Mouse (Mus musculus): Measurements from ENCODE around the gene Zfp618.

Gene Zfp618

DNA sequence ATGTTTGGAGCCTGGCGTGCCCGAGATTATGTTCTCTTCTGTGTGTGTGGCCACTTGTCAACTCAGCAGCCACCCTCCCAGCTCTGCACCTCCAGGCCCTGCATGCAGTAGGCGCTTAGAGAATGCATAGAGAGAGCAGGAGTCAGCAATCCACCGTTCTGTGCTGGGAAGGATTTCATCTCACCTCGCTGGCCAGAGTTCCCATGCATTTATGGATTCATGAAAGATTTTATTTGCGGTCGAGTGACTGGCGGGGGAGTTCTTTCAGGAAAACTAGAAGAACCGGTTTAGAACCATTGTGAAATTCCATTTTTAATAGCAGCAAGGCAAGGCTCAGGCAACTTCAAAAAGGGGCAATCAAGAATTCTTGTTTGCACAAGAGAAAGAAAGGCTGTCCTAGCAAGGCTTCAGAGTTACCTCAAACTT, 67.2 kb downstream of the Zfp618 start:
- no peak for ATAC-seq (ENCODE audit: low TSS enrichment)

DNA sequence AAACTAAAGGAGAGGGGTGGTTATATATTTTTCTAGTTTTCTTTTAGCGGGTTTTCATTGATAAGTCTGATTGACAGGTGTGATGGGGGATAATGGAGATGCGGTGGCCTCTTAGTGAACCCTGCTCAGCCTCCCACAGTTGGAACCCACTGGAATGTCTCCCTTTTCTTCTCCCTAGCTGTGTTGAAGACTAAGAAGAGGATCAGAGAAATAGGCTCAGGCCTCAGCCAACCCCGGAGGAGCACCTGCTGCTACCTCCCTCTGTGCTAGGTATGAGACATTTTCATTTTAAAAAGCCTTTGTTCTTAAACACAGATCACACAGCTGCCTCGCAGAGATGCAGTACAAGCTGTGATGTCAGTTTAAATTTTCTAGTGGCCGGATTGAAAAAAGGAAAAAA, 68.4 kb downstream of the Zfp618 start:
- ATAC-seq (ENCODE audit: low TSS enrichment) = no peak

GRCm38 (mm10) chr4:63035991-63036390, 70.6 kb downstream of the Zfp618 start:
- no peak for ATAC-seq (ENCODE audit: low TSS enrichment)

- no peak for ATAC-seq (ENCODE audit: low TSS enrichment)
These were observed 71.4 kb downstream of the Zfp618 start for GRCm38 (mm10) chr4:63036790-63037189.

DNA sequence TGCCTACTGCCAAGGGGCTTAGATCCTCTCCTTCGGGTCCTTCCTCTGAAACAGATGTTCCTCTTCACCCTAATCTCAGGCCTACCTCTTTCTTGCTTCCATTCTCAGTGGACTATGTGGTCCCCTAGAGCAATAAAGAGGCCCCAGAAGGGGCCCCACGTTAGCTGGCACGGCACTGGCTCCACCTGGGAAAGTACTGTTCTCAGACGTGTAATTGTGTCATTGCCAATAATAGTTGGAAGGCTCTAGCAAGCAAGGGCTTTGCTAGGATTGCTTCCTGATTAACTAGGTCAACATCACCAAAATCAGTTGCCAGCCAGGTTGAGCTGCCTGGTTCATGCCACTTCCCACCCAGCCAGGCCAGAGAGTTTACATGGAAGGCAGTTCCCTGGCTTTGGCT, 72.2 kb downstream of the Zfp618 start:
- no peak for ATAC-seq (ENCODE audit: low TSS enrichment)

GRCm38 (mm10) chr4:63038265-63038664, 72.9 kb downstream of the Zfp618 start:
- no peak for ATAC-seq (ENCODE audit: low TSS enrichment)

DNA sequence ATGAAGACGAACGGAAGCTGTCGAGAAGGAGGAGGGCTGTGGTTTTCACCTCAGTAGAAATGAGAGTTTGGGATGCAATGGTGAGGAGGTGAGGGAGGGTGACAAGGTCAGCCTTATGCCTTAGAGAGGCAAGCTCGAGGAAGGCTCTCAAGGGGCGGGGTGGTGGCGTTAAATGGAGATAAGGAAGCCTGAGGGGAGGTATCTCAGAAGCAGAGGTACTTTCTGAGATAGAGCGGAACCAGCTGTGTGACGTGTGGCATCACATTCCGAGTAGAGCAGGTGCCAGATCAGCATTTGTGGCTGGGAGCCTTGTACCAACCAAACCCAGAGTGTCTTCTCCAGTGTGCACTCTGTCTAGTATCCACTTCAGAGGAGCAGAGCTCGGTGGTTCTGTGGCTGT, 73.6 kb downstream of the Zfp618 start:
- no peak for ATAC-seq (ENCODE audit: low TSS enrichment)

- no peak for ATAC-seq (ENCODE audit: low TSS enrichment)
These were observed 83.2 kb downstream of the Zfp618 start for GRCm38 (mm10) chr4:63048606-63049005.

DNA sequence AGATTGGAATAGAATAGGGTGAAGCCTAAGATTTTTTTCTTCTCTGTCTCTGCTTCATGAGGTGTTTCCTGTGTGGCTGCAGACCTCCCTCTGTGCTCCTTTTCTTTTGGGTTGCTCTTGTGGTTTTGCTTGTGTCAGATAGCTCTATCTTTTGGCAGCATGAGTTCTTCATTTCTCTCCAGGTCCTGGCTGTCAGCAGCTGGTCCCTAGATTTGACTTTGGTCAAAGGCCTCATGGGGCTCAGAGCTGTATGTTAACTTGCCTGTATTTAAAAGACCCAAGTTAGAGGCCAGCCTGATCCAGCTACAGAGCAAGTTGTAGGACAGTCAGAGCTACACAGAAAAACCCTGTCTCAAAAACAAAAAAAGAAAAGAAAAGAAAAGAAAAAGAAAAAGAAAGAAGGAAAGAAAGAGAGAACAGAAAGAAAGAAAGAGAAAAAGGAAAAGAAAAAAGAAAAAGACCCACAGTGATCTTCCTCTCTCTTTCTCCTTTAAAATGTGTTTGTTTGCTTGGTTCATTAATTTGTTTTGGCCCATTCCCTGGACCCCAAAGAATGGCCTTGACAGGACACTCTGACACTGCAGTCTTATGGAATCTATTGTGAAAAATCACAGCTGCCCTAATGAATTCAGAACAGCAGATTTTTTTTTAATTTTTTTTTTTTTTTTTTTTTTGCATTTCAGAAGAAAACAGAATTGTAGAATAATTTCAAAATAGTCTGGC, 84.4 kb downstream of the Zfp618 start:
- ATAC-seq (ENCODE audit: low TSS enrichment) = no peak

DNA sequence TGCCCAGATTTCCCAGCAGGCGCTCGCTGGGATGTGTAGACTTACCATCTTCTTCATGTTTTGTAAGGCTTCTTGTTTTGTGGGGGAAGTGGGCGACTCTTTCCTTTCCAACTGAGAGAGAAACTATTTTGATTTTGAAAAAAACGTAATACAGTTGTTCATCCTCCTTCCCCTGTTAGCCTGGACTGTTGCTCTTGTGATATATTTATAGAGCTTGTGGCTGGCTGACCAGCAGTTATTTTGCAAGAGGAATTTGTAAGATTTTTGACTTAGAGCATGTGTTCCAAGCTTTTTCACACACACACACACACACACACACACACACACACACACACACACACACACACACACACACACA, 84.9 kb downstream of the Zfp618 start:
- ATAC-seq (ENCODE audit: low TSS enrichment) = peak; percentile 57

DNA sequence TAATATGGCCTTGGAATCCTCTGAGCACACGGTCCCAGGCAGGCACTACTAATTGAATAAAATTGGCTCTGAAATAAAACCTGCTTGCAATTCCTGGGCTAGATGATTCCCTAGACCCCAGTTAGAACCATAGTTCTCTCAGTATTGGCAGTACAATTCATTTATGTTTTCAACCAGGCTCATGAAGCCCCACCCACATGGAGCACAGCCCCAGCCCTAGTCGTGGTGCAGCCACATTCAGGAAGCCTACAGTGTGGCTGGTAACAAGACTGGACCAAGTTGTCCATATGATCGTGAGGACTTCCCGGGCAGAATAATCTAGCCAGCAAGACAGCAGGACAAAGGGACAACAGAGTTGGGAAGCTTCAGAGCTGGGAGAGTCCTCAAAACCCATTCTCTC, 85.6 kb downstream of the Zfp618 start:
- no peak for ATAC-seq (ENCODE audit: low TSS enrichment)

GRCm38 (mm10) chr4:63051940-63052661, 86.7 kb downstream of the Zfp618 start:
- ATAC-seq (ENCODE audit: low TSS enrichment) = no peak

GRCm38 (mm10) chr4:63052662-63053033, 87.3 kb downstream of the Zfp618 start:
- no peak for ATAC-seq (ENCODE audit: low TSS enrichment)

GRCm38 (mm10) chr4:63055216-63055745, 89.9 kb downstream of the Zfp618 start:
- ATAC-seq (ENCODE audit: low TSS enrichment) = no peak

DNA sequence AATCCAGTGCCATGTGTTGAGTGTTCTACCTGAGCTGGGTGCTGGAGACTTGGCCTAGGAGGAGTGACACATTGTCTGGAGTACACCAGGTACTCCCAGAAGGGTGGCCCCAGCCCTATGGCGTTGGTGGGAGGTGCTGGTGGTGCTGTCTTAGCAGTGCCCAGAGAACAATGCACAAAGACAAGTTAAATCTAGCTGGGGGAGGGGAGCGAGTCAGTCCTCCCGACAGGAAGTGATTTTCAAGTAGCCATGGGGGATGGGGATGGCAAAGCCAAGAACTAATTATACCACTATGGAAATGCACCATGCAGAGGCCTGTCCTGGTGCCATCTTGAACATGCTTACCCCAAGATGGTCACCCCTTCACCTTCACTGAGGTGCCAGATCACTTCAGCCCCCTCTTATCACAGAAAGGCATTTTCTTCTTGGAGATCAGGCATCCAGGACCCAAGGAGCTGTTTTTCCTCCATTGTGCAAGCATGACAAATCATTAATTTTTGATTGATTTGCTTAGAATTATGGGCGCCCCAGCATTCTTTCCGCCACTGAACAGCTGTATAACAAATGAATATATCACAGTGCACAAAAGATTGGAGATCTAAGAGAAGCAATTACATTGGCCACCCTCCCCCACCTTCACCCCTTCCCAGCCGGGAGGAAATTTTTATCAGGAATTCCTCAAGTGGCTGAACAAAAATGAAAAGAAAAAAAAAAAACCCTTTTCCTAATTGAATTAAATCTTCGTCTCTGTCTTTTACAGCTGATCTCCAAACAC, 91.5 kb downstream of the Zfp618 start:
- ATAC-seq (ENCODE audit: low TSS enrichment) = no peak

- no peak for ATAC-seq (ENCODE audit: low TSS enrichment)
These were observed 92.2 kb downstream of the Zfp618 start for GRCm38 (mm10) chr4:63057581-63057980.

GRCm38 (mm10) chr4:63058686-63059085, 93.3 kb downstream of the Zfp618 start:
- no peak for ATAC-seq (ENCODE audit: low TSS enrichment)

GRCm38 (mm10) chr4:63060358-63060757, 95.0 kb downstream of the Zfp618 start:
- ATAC-seq (ENCODE audit: low TSS enrichment) = no peak

GRCm38 (mm10) chr4:63061411-63061810, 96.0 kb downstream of the Zfp618 start:
- ATAC-seq (ENCODE audit: low TSS enrichment) = no peak

DNA sequence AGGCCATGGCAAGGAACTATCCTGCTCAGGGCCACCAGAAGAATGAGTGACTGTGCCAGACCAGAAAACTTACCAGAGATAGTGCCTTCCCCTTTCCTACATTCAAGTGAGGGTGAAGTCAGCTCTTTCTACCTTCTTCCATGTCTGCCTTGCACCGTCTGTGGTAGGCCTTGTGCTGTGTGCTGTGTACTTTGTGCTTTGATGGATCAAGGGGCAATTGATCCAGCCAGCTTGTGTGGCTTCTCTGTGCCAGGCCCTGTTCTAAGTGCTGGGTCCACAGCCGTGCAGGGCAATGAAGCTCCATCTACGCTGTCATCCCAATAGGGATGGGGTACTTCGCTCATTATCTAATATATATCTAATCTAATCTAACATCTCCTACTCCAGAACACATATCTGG, 98.0 kb downstream of the Zfp618 start:
- ATAC-seq (ENCODE audit: low TSS enrichment) = no peak

DNA sequence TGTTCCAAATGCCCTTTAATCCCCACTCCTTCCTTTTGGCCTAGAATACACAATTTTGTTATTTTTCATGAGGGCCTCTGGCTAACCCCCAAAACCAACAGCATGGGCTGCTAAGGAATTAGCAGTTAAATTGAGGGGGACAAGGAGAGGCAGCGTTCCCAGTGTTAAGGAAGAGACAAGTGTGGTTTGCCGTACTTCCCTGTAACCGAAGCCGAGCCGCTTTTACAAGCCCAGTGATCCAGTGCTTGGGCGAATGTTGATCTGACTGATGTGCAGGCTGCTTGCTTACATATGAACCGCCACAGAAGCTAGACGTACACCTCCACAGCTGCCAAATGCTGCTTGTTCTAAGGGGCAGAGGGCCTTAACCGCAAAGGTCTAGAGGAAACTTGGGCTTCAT, 99.5 kb downstream of the Zfp618 start:
- no peak for ATAC-seq (ENCODE audit: low TSS enrichment)

DNA sequence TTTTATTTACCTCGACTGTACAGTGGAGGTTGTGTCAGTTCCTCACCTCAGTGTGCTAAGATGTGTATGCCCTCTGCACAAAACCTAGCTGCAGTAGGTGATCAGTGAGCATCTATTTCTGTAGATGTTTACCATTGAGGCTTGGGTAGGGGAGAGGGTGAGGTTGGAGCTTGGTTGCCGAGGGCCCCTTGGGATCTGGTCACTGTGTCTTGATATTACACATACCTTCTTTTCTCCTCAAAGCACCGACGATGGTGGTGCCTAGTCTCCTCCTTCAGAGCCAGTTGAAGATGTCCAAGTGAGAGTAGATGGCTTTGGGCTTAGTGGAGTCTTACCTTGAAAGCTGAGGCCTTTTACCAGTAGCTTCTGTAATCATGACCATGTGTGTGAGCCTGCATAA, 101.4 kb downstream of the Zfp618 start:
- no peak for ATAC-seq (ENCODE audit: low TSS enrichment)

DNA sequence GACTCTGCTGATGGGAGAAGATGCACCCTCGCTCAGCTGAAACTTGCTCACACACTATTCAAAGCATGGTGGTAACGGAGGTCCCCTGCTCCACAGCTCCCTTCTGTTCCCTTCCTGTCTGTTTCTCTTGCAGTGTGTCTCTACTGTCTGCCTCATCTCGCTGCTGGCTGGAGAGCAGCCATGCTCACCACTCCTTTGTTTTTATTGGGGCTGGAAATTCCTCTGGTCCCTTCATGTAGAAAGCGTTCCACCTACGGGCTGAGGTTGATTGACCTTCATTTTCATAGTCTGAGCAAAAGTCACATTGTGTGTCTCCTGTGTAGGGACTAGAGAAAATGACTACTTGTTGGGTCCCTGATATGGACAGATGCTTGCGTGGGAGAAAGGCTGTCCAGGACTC, 102.4 kb downstream of the Zfp618 start:
- peak; percentile 34 for ATAC-seq (ENCODE audit: low TSS enrichment)

All from frontal cortex, adult (tissue).